Mouse (Mus musculus): ENCODE results near the gene Dand5.

Dand5 gene

DNA sequence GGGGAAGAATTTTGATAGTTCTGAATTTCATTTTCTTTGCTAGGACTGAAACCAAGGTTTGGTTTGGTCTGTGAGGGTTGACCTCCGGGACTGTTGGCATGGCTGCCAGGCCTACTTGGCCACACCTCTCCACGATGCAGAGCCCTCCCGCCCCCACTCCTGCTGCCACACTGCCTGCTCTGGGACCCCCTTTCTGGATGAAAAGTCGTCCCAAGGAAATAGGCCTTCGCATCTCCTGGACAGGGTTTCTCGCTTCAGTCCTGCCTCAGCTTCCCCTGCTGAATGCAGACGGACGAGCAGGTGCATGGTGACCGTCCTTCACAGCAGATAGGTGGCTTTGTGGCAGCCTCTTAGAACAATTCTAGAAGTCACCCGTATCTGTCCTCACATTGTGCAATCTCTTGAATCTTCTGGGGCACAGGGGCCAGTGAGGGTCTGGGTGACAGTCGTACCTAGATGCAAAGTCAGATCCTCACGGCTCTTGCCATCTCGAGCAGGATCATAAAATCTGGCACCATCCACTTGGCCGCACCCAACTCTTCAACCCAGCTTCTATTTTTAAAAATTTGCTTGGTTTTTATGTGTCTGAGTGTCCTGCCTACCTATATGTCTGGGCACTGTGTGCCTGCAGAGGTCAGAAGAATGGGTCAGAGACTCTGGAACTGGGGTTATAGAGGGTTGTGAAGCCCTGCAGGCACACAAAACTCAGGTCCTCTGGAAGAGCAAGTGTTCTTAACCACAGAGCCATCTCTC is 54.1 kb downstream of the Dand5 start:
- DNase-seq, result no peak

DNA sequence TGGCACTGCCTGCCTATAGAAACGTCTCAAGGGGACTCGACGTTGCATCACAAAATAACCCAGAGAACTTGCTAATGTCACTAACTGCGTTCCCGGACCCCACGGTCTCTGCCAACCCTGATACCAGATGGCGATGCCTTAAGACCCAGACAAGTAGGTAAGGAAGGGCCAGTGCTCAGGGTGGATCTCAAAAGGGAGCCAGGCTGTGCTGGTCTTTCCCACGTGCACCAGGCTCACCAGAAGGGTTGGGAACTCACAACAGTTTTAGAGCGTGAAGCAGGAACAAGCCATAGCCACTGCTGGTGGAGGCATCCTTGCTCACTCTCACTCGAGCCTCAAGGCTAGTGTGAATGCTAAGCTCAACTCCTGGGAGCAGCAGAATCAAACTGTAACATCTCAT is 55.4 kb downstream of the Dand5 start:
- no peak for DNase-seq

DNA sequence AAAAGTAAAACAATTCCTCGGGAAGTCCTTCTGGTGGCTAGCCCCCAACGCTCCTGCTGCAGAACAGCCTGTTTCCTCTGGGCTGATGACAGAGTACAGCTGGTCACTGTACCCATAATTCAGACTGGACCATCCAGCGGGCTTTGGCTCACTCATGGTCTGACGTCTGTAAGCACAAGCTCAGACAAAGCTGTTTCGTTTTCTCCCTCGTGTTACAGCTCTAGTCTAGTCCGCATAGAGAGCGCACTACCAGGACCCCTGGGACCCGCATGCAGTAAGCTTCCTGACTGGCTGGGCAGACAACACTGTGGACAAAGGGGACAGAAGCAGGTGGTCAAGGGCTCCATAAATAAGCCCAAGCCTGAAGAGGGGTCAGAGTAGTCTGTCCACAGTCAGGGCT is 56.2 kb downstream of the Dand5 start:
- no peak for DNase-seq

DNA sequence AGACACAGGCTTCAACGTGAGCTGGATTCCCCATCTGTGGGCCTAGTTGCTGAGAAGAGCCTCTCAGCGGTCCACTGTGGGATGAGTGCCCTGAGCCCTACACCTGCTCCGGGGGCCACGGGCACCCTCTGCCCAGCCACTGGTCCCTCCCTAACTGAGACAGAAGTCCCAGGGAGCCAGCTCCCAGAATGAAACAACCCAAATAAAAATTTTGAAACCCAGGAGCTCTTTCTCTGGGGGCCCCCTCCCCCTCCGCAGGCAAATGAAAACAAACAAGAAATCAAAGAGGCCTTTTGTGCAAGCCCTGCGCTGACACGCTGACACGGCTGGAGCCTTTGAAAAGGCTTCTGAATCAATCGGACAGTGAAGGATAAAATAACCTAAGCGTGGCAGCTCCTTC is 57.0 kb downstream of the Dand5 start:
- no peak for DNase-seq
